Mouse (Mus musculus) cerebellum, adult 2 months (tissue): ENCODE data around the gene Gm3336.

Experiments used
- CTCF ChIP-seq: fragments of 200-500 bp; IDR thresholded peaks from 2 replicates; pipeline ENCODE4 v1.5.1; 2011; ENCODE audit warnings: low read depth, mild to moderate bottlenecking, control low read depth, low read length, moderate library complexity, borderline replicate concordance; ENCODE audit not compliant: insufficient read depth
- POLR2A ChIP-seq: fragments of 200-500 bp; IDR thresholded peaks from 2 replicates; pipeline ENCODE4 v1.6.1; 2011; ENCODE audit warnings: low read length, control low read depth, borderline replicate concordance; ENCODE audit not compliant: insufficient read depth

- no peak for TF ChIP-seq CTCF
- TF ChIP-seq POLR2A: no peak
Measured at GRCm38 (mm10) chr8:70723486-70724210, 5.3 kb downstream of the Gm3336 start, which contains the start of gene Pde4c.
